Mouse (Mus musculus) G1E (cell line): ENCODE measurements around the gene Adpgk.

ENCODE experiments used
- CTCF ChIP-seq: IDR thresholded peaks from 2 replicates; pipeline ENCODE4 v1.5.1; 2012; ENCODE audit warnings: low read depth, low read length, inconsistent platforms, mixed read lengths
- GATA1 ChIP-seq: IDR thresholded peaks from 2 replicates; pipeline ENCODE4 v1.6.1; 2012; ENCODE audit warnings: borderline replicate concordance, low read length, inconsistent platforms, mixed read lengths
- POLR2AphosphoS5 ChIP-seq: IDR thresholded peaks from 2 replicates; pipeline ENCODE4 v1.6.1; 2012; ENCODE audit warnings: low read depth, low read length, inconsistent platforms; ENCODE audit not compliant: insufficient replicate concordance
- TAL1 ChIP-seq: conservative IDR thresholded peaks from 2 replicates; pipeline ENCODE4 v1.6.1; 2012; ENCODE audit warnings: low read depth, low read length, inconsistent platforms, mixed read lengths

GRCm38 (mm10) chr9:59273199-59273598, 18.2 kb upstream of the Adpgk start:
- TF ChIP-seq CTCF (no peak), TAL1 (no peak), POLR2AphosphoS5 (no peak), GATA1 (no peak)
